Mouse (Mus musculus) intestine, embryonic 14.5 days (tissue): ENCODE results near the gene Fam151a. TPM values are rescaled to one million over a fixed set of nuclear protein-coding genes. Genes with fewer than 3 reads are reported as not detected.

Experiments used
- ATAC-seq: fragments of 200-750 bp; cut with Nextera tagmentation; replicated peaks from 2 replicates; pipeline ENCODE4 v1.8.0; 2017; ENCODE audit warnings: low read depth, moderate number of reproducible peaks, moderate TSS enrichment, moderate library complexity; ENCODE audit not compliant: low FRiP score, low TSS enrichment
- DNase-seq: peaks from one replicate; pipeline ENCODE4 v3.0.0-alpha.2; 2018; ENCODE audit warnings: low spot score
- H3K27ac ChIP-seq: fragments of 300-500 bp; sonication (generic); 2 replicates; pipeline ENCODE4 v1.5.1; 2014; ENCODE audit warnings: low read depth, mild to moderate bottlenecking, control low read depth
- H3K27me3 ChIP-seq: fragments of 300-500 bp; sonication (generic); replicated peaks from 2 replicates; pipeline ENCODE4 v1.6.1; 2014; ENCODE audit warnings: low read length, control low read depth; ENCODE audit not compliant: control insufficient read depth, insufficient read depth
- H3K36me3 ChIP-seq: fragments of 300-500 bp; sonication (generic); 2 replicates; pipeline ENCODE4 v1.6.1; 2014; ENCODE audit warnings: low read length, control low read depth; ENCODE audit not compliant: control insufficient read depth, insufficient read depth
- H3K4me1 ChIP-seq: fragments of 300-500 bp; sonication (generic); replicated peaks from 2 replicates; pipeline ENCODE4 v1.6.1; 2014; ENCODE audit warnings: low read length, control low read depth, mixed read lengths; ENCODE audit not compliant: control insufficient read depth, insufficient read depth
- H3K4me2 ChIP-seq: fragments of 300-500 bp; sonication (generic); 2 replicates; pipeline ENCODE4 v1.6.1; 2014; ENCODE audit warnings: low read length
- H3K4me3 ChIP-seq: fragments of 300-500 bp; sonication (generic); 2 replicates; pipeline ENCODE4 v1.5.1; 2014; ENCODE audit warnings: low read depth, low read length, control low read depth, mixed read lengths
- H3K9ac ChIP-seq: fragments of 300-500 bp; sonication (generic); 2 replicates; pipeline ENCODE4 v1.6.1; 2014; ENCODE audit warnings: mild to moderate bottlenecking, low read length
- H3K9me3 ChIP-seq: fragments of 300-500 bp; sonication (generic); 2 replicates; pipeline ENCODE4 v1.6.1; 2016; ENCODE audit warnings: low read length, control low read depth; ENCODE audit not compliant: control insufficient read depth
- WGBS: fragments of 180-500 bp; shearing (Covaris S2); extraction: QIAGEN DNeasy Blood & Tissue Kit; methylation state at CpG from one replicate; pipeline ENCODE4 v1.1.7; 2014; 5-methylcytosine and 5-hydroxymethylcytosine counted together
- polyA plus RNA-seq: library from polyadenylated mRNA; unstranded; fragments of >200 nt; fragmentation: Nextera tagmentation; extraction: Ambion mirVana; gene quantifications from 2 replicates; pipeline ENCODE4 v1.2.1, GENCODE M21; 2014

Gene Fam151a
- polyA plus RNA-seq = 0.69 and 0.87 TPM in 2 replicates

GRCm38 (mm10) chr4:106733636-106734035, at the start of gene Fam151a:
Fam151a (plus strand) TSS chr4:106733889.
- ATAC-seq = no peak
- Histone ChIP-seq H3K4me2 (no peak within 1 kb of the TSS), H3K27ac (no peak within 1 kb of the TSS), H3K9me3 (no peaks in the 10 kb centered on the region), H3K27me3 (no peaks in the 10 kb centered on the region), H3K9ac (no peak within 1 kb of the TSS), H3K36me3 (no peaks in the 10 kb centered on the region), H3K4me1 (no peaks in the 10 kb centered on the region), H3K4me3 (no peak within 1 kb of the TSS)
- WGBS = 31% methylated on average over 4 of the region's 4 CpGs
- DNase-seq = no peak

GRCm38 (mm10) chr4:106688636-106689296, 44.9 kb upstream of the Fam151a start:
- 40% methylated on average over 3 of the region's 3 CpGs for WGBS
- H3K27me3 ChIP-seq = no peaks in the 10 kb centered on the region
- H3K36me3 ChIP-seq = no peaks in the 10 kb centered on the region
- H3K9ac ChIP-seq = no peak overlapping the region
- no peak overlapping the region for H3K4me3 ChIP-seq
- DNase-seq (no peak), ATAC-seq (0 out of 2 replicates have a peak, but pooled peaks have one; percentile 43)
- H3K9me3 ChIP-seq = no peaks in the 10 kb centered on the region
- no peaks in the 10 kb centered on the region for H3K4me1 ChIP-seq
- H3K4me2 ChIP-seq = no peak overlapping the region
- no peak overlapping the region for H3K27ac ChIP-seq

GRCm38 (mm10) chr4:106693841-106694430, 39.8 kb upstream of the Fam151a start:
- Histone ChIP-seq H3K9ac (no peak overlapping the region), H3K4me1 (no peaks in the 10 kb centered on the region), H3K9me3 (no peaks in the 10 kb centered on the region), H3K4me2 (no peak overlapping the region), H3K4me3 (no peak overlapping the region), H3K36me3 (no peaks in the 10 kb centered on the region), H3K27ac (no peak overlapping the region), H3K27me3 (no peaks in the 10 kb centered on the region)
- ATAC-seq = no peak
- DNase-seq = no peak
- 83% methylated on average over 15 of the region's 15 CpGs for WGBS

GRCm38 (mm10) chr4:106699989-106700388, 33.7 kb upstream of the Fam151a start:
- H3K4me1 ChIP-seq = peaks cover 13% of the 10 kb centered on the region; the same call in 1 of the 2 replicates
- H3K9me3 ChIP-seq = no peaks in the 10 kb centered on the region
- no peaks in the 10 kb centered on the region for H3K36me3 ChIP-seq
- H3K4me2 ChIP-seq = no peak overlapping the region
- peak; percentile 75 for DNase-seq
- no peaks in the 10 kb centered on the region for H3K27me3 ChIP-seq
- peak; percentile 79 for ATAC-seq
- no peak overlapping the region for H3K9ac ChIP-seq
- WGBS = 16% methylated on average over 9 of the region's 9 CpGs
- H3K4me3 ChIP-seq = no peak overlapping the region
- no peak overlapping the region for H3K27ac ChIP-seq

GRCm38 (mm10) chr4:106700798-106701197, 32.9 kb upstream of the Fam151a start:
- no peaks in the 10 kb centered on the region for H3K9me3 ChIP-seq
- DNase-seq (no peak), ATAC-seq (no peak)
- no peaks in the 10 kb centered on the region for H3K27me3 ChIP-seq
- H3K4me2 ChIP-seq = no peak overlapping the region
- H3K27ac ChIP-seq = no peak overlapping the region
- no peaks in the 10 kb centered on the region for H3K36me3 ChIP-seq
- WGBS = 29% methylated on average over 4 of the region's 4 CpGs
- peaks cover 16% of the 10 kb centered on the region; the same call in 1 of the 2 replicates for H3K4me1 ChIP-seq
- H3K4me3 ChIP-seq = no peak overlapping the region
- H3K9ac ChIP-seq = no peak overlapping the region

GRCm38 (mm10) chr4:106703956-106704355, 29.7 kb upstream of the Fam151a start:
- Histone ChIP-seq H3K36me3 (no peaks in the 10 kb centered on the region), H3K27ac (no peak overlapping the region), H3K9me3 (no peaks in the 10 kb centered on the region), H3K4me3 (no peak overlapping the region), H3K27me3 (no peaks in the 10 kb centered on the region), H3K4me1 (peaks cover 16% of the 10 kb centered on the region; the same call in 1 of the 2 replicates), H3K4me2 (no peak overlapping the region), H3K9ac (no peak overlapping the region)
- WGBS = 84% methylated on average over 10 of the region's 10 CpGs
- ATAC-seq = no peak
- DNase-seq = no peak

GRCm38 (mm10) chr4:106704416-106704815, 29.3 kb upstream of the Fam151a start:
- no peaks in the 10 kb centered on the region for H3K27me3 ChIP-seq
- no peak overlapping the region for H3K4me3 ChIP-seq
- peaks cover 16% of the 10 kb centered on the region; the same call in 1 of the 2 replicates for H3K4me1 ChIP-seq
- no peak overlapping the region for H3K4me2 ChIP-seq
- no peak for ATAC-seq
- 0 out of 2 replicates have a peak overlapping the region, but pooled peaks have one; percentile 10 for H3K9ac ChIP-seq
- WGBS = 58% methylated on average over 11 of the region's 11 CpGs
- no peak overlapping the region for H3K27ac ChIP-seq
- no peak for DNase-seq
- no peaks in the 10 kb centered on the region for H3K36me3 ChIP-seq
- no peaks in the 10 kb centered on the region for H3K9me3 ChIP-seq

- Histone ChIP-seq H3K4me3 (no peak overlapping the region), H3K27me3 (no peaks in the 10 kb centered on the region), H3K4me1 (peaks cover 16% of the 10 kb centered on the region; the same call in 1 of the 2 replicates), H3K4me2 (no peak overlapping the region), H3K9ac (no peak overlapping the region), H3K27ac (no peak overlapping the region), H3K36me3 (no peaks in the 10 kb centered on the region), H3K9me3 (no peaks in the 10 kb centered on the region)
- ATAC-seq (no peak), DNase-seq (no peak)
- WGBS = 44% methylated on average over 8 of the region's 8 CpGs
Measured at GRCm38 (mm10) chr4:106705096-106705665, 28.5 kb upstream of the Fam151a start.
